Mouse (Mus musculus) heart, embryonic 15.5 days (tissue): ENCODE results near the gene Tssk6. TPM values are rescaled to one million over a fixed set of nuclear protein-coding genes. Genes with fewer than 3 reads are reported as not detected.

Experiments used
- ATAC-seq: fragments of 200-750 bp; cut with Nextera tagmentation; replicated peaks from 2 replicates; pipeline ENCODE4 v1.8.0; 2017; ENCODE audit warnings: low read depth, moderate TSS enrichment; ENCODE audit not compliant: insufficient number of reproducible peaks, insufficient read depth, low FRiP score
- H3K27ac ChIP-seq: fragments of 300-500 bp; sonication (generic); 2 replicates; pipeline ENCODE4 v1.5.1; 2015; ENCODE audit warnings: mild to moderate bottlenecking, inconsistent platforms
- H3K27me3 ChIP-seq: fragments of 300-500 bp; sonication (generic); 2 replicates; pipeline ENCODE4 v1.6.1; 2015; ENCODE audit warnings: inconsistent platforms
- H3K36me3 ChIP-seq: fragments of 300-500 bp; sonication (generic); 2 replicates; pipeline ENCODE4 v1.6.1; 2015; ENCODE audit warnings: mild to moderate bottlenecking, inconsistent platforms
- H3K4me1 ChIP-seq: fragments of 300-500 bp; sonication (generic); replicated peaks from 2 replicates; pipeline ENCODE4 v1.6.1; 2015; ENCODE audit warnings: inconsistent platforms
- H3K4me2 ChIP-seq: fragments of 300-500 bp; sonication (generic); 2 replicates; pipeline ENCODE4 v1.6.1; 2015; ENCODE audit warnings: inconsistent platforms, mild to moderate bottlenecking, moderate library complexity
- H3K4me3 ChIP-seq: fragments of 300-500 bp; sonication (generic); 2 replicates; pipeline ENCODE4 v1.5.1; 2015; ENCODE audit warnings: mild to moderate bottlenecking, inconsistent platforms
- H3K9ac ChIP-seq: fragments of 300-500 bp; sonication (generic); 2 replicates; pipeline ENCODE4 v1.6.1; 2015; ENCODE audit warnings: mild to moderate bottlenecking, inconsistent platforms
- H3K9me3 ChIP-seq: fragments of 300-500 bp; sonication (generic); replicated peaks from 2 replicates; pipeline ENCODE4 v1.6.1; 2016; ENCODE audit warnings: inconsistent platforms
- WGBS: fragments of 180-500 bp; shearing (Covaris S2); methylation state at CpG from one replicate; pipeline ENCODE4 v1.1.7; 2015; ENCODE audit warnings: mixed read lengths; 5-methylcytosine and 5-hydroxymethylcytosine counted together
- polyA plus RNA-seq: library from polyadenylated mRNA; unstranded; fragments of >200 nt; fragmentation: Nextera tagmentation; extraction: Ambion mirVana; gene quantifications from 2 replicates; pipeline ENCODE4 v1.2.1, GENCODE M21; 2015

Gene Tssk6
- polyA plus RNA-seq, 1 experiment from 2014 or later, result 1.5 TPM

- peak; percentile 25; the same call in 1 of the 2 replicates for ATAC-seq
- WGBS, result 1% methylated on average over 59 of the region's 60 CpGs
- Histone ChIP-seq H3K9ac (peak within 1 kb of the TSS; percentile 6; the same call in 1 of the 2 replicates), H3K4me2 (peak within 1 kb of the TSS; percentile 63), H3K27ac (no peak within 1 kb of the TSS), H3K9me3 (no peaks in the 10 kb centered on the region), H3K27me3 (peaks cover 83% of the 10 kb centered on the region), H3K36me3 (no peaks in the 10 kb centered on the region), H3K4me1 (peaks cover 43% of the 10 kb centered on the region), H3K4me3 (peak within 1 kb of the TSS; percentile 37)
Measured at GRCm38 (mm10) chr8:69887289-69888243, 14.4 kb upstream of the Tssk6 start, which contains the start of gene Cilp2. Gene Cilp2 (minus strand): TSS chr8:69887687.

GRCm38 (mm10) chr8:69888244-69888866, 13.6 kb upstream of the Tssk6 start:
- Histone ChIP-seq H3K4me1 (peaks cover 42% of the 10 kb centered on the region), H3K4me2 (peak overlapping the region; percentile 63), H3K36me3 (peaks cover 7% of the 10 kb centered on the region; the same call in 1 of the 2 replicates), H3K4me3 (peak overlapping the region; percentile 37), H3K27me3 (peaks cover 75% of the 10 kb centered on the region), H3K9me3 (no peaks in the 10 kb centered on the region), H3K27ac (no peak overlapping the region), H3K9ac (peak overlapping the region; percentile 6; the same call in 1 of the 2 replicates)
- no peak for ATAC-seq
- WGBS, result 7% methylated on average over 24 of the region's 24 CpGs

GRCm38 (mm10) chr8:69888902-69889301, 13.1 kb upstream of the Tssk6 start:
- WGBS, result 6% methylated on average over 32 of the region's 32 CpGs
- 0 out of 2 replicates have a peak overlapping the region, but pooled peaks have one; percentile 21 for H3K9ac ChIP-seq
- H3K9me3 ChIP-seq, result no peaks in the 10 kb centered on the region
- H3K4me2 ChIP-seq, result peak overlapping the region; percentile 63
- peak overlapping the region; percentile 37 for H3K4me3 ChIP-seq
- no peak overlapping the region for H3K27ac ChIP-seq
- ATAC-seq, result no peak
- H3K4me1 ChIP-seq, result peaks cover 47% of the 10 kb centered on the region
- H3K27me3 ChIP-seq, result peaks cover 70% of the 10 kb centered on the region
- H3K36me3 ChIP-seq, result peaks cover 13% of the 10 kb centered on the region

- Histone ChIP-seq H3K36me3 (peaks cover 16% of the 10 kb centered on the region), H3K27me3 (peaks cover 50% of the 10 kb centered on the region), H3K4me3 (no peak overlapping the region), H3K27ac (no peak overlapping the region), H3K4me1 (peaks cover 63% of the 10 kb centered on the region), H3K9me3 (no peaks in the 10 kb centered on the region), H3K4me2 (no peak overlapping the region), H3K9ac (no peak overlapping the region)
- ATAC-seq, result no peak
- WGBS, result 40% methylated on average over 19 of the region's 19 CpGs
Measured at GRCm38 (mm10) chr8:69890813-69891241, 11.2 kb upstream of the Tssk6 start.

- Histone ChIP-seq H3K36me3 (peaks cover 16% of the 10 kb centered on the region), H3K4me3 (no peak overlapping the region), H3K4me1 (peaks cover 63% of the 10 kb centered on the region), H3K27me3 (peaks cover 20% of the 10 kb centered on the region), H3K27ac (no peak overlapping the region), H3K9ac (no peak overlapping the region), H3K4me2 (no peak overlapping the region), H3K9me3 (no peaks in the 10 kb centered on the region)
- no peak for ATAC-seq
- 56% methylated on average over 17 of the region's 17 CpGs for WGBS
Measured at GRCm38 (mm10) chr8:69893863-69894262, 8.1 kb upstream of the Tssk6 start.

- Histone ChIP-seq H3K9me3 (no peaks in the 10 kb centered on the region), H3K9ac (0 out of 2 replicates have a peak overlapping the region, but pooled peaks have one; percentile 5), H3K36me3 (peaks cover 20% of the 10 kb centered on the region), H3K4me3 (no peak overlapping the region), H3K4me2 (no peak overlapping the region), H3K27me3 (peaks cover 10% of the 10 kb centered on the region), H3K4me1 (peaks cover 58% of the 10 kb centered on the region), H3K27ac (no peak overlapping the region)
- ATAC-seq, result no peak
- WGBS, result 62% methylated on average over 6 of the region's 6 CpGs
Measured at GRCm38 (mm10) chr8:69894836-69895332, 7.1 kb upstream of the Tssk6 start.

GRCm38 (mm10) chr8:69895772-69896451, 6.1 kb upstream of the Tssk6 start:
- Histone ChIP-seq H3K4me2 (no peak overlapping the region), H3K27ac (no peak overlapping the region), H3K36me3 (peaks cover 20% of the 10 kb centered on the region), H3K9ac (0 out of 2 replicates have a peak overlapping the region, but pooled peaks have one; percentile 32), H3K9me3 (no peaks in the 10 kb centered on the region), H3K4me1 (peaks cover 66% of the 10 kb centered on the region), H3K4me3 (no peak overlapping the region), H3K27me3 (no peaks in the 10 kb centered on the region)
- 59% methylated on average over 4 of the region's 4 CpGs for WGBS
- ATAC-seq, result 0 out of 2 replicates have a peak, but pooled peaks have one; percentile 20

- no peak overlapping the region for H3K4me2 ChIP-seq
- H3K4me3 ChIP-seq, result no peak overlapping the region
- H3K9me3 ChIP-seq, result no peaks in the 10 kb centered on the region
- peaks cover 17% of the 10 kb centered on the region for H3K36me3 ChIP-seq
- no peak overlapping the region for H3K27ac ChIP-seq
- H3K9ac ChIP-seq, result no peak overlapping the region
- peaks cover 78% of the 10 kb centered on the region for H3K4me1 ChIP-seq
- ATAC-seq, result no peak
- WGBS, result 83% methylated on average over 6 of the region's 6 CpGs
- no peaks in the 10 kb centered on the region for H3K27me3 ChIP-seq
Measured at GRCm38 (mm10) chr8:69897857-69898256, 4.1 kb upstream of the Tssk6 start.

- no peak for ATAC-seq
- H3K27ac ChIP-seq, result no peak overlapping the region
- H3K4me2 ChIP-seq, result peak overlapping the region; percentile 90
- H3K27me3 ChIP-seq, result no peaks in the 10 kb centered on the region
- WGBS, result 86% methylated on average over 2 of the region's 2 CpGs
- H3K4me3 ChIP-seq, result 0 out of 2 replicates have a peak overlapping the region, but pooled peaks have one; percentile 79
- no peaks in the 10 kb centered on the region for H3K9me3 ChIP-seq
- H3K4me1 ChIP-seq, result peaks cover 76% of the 10 kb centered on the region
- no peak overlapping the region for H3K9ac ChIP-seq
- H3K36me3 ChIP-seq, result peaks cover 3% of the 10 kb centered on the region
Measured at GRCm38 (mm10) chr8:69899876-69900275, 2.1 kb upstream of the Tssk6 start.

- no peak; the same call in 1 of the 2 replicates for ATAC-seq
Measured at GRCm38 (mm10) chr8:69900895-69901451, 1.0 kb upstream of the Tssk6 start.

More at GRCm38 (mm10) chr8:69900895-69901451, 1.0 kb upstream of the Tssk6 start:
- Histone ChIP-seq H3K27me3 (no peaks in the 10 kb centered on the region), H3K27ac (peak overlapping the region; percentile 93), H3K4me1 (peaks cover 66% of the 10 kb centered on the region), H3K36me3 (peaks cover 3% of the 10 kb centered on the region), H3K4me2 (peak overlapping the region; percentile 90), H3K4me3 (peak overlapping the region; percentile 79), H3K9ac (peak overlapping the region; percentile 71), H3K9me3 (no peaks in the 10 kb centered on the region)
- WGBS, result 12% methylated on average over 12 of the region's 12 CpGs
